Mouse (Mus musculus): ENCODE measurements around the gene Klrb1c. TPM values are rescaled to one million over a fixed set of nuclear protein-coding genes. Genes with fewer than 3 reads are reported as not detected.

Gene Klrb1c
- not detected for polyA plus RNA-seq (2014; fragmentation: Illumina TruSeq; extraction: RNeasy Lipid Tissue Mini Kit (QIAGEN cat#74804); ENCODE audit: low read depth, low replicate concordance)

DNA sequence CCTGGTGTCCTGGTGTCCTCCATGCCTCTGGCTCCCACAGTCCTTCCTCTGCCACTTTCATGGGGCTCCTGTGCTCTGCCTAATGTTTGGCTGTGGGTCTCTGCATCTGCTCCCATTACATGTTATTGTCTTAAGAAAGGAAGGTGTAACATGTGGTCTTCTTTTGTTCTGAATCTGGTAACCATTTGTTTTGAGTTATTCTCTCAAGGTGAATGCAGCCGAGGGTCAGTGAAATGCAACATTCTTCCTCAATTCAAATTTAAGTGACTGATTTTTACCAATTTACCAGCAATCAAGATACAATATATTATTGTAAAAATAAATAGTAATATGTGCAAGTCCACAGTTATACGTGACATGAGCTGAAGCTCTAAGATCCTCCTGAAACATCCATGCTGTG lies at the start of gene Klrb1c:
Klrb1c (minus strand) TSS at position 101 of the 400 bp plus-strand sequence.

DNA sequence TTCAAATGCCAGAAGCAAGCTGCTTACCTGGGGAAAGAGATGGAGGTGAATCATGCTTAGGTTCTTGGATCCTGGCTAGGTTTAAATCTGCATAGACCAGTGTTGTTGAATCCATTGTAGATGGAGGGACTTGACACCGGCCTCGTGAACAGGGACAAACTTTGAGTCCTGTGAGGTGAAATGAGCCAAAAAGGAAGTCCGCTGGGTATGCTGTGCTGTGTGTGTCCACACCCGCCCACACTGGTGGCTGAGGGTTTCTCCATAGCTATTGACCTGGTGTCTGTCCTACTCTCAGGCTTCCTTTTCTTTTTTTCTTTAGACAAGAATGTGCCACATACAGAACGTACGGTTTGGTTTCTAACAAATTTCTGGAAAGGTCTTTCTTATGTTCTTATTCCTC lies 37.1 kb upstream of the Klrb1c start, which contains the start of the genes Gm44511 and Klrb1b:
Gm44511 (minus strand) TSS at position 184 of the 400 bp plus-strand sequence.
Klrb1b (minus strand) TSS at position 200 of the 400 bp plus-strand sequence.

Other genes starting within 250 kb of the Klrb1c start
- gene A2ml1, start 207.6 kb downstream of the Klrb1c start, polyA plus RNA-seq (2014; fragmentation: Illumina TruSeq; extraction: RNeasy Lipid Tissue Mini Kit (QIAGEN cat#74804); ENCODE audit: low read depth, low replicate concordance), result not detected
- not detected for gene Klrb1a, start 165.7 kb downstream of the Klrb1c start, polyA plus RNA-seq (2014; fragmentation: Illumina TruSeq; extraction: RNeasy Lipid Tissue Mini Kit (QIAGEN cat#74804); ENCODE audit: low read depth, low replicate concordance)
- gene Clec2h, start 126.8 kb downstream of the Klrb1c start, polyA plus RNA-seq (2014; fragmentation: Illumina TruSeq; extraction: RNeasy Lipid Tissue Mini Kit (QIAGEN cat#74804); ENCODE audit: low read depth, low replicate concordance), result 152 TPM
- not detected for gene Klrb1, start 66.2 kb downstream of the Klrb1c start, polyA plus RNA-seq (2014; fragmentation: Illumina TruSeq; extraction: RNeasy Lipid Tissue Mini Kit (QIAGEN cat#74804); ENCODE audit: low read depth, low replicate concordance)
- gene Gm44511, start 37.1 kb upstream of the Klrb1c start, polyA plus RNA-seq (2014; fragmentation: Illumina TruSeq; extraction: RNeasy Lipid Tissue Mini Kit (QIAGEN cat#74804); ENCODE audit: low read depth, low replicate concordance), result not detected
- 0.73 TPM for gene Klrb1b, start 37.1 kb upstream of the Klrb1c start, polyA plus RNA-seq (2014; fragmentation: Illumina TruSeq; extraction: RNeasy Lipid Tissue Mini Kit (QIAGEN cat#74804); ENCODE audit: low read depth, low replicate concordance)
- 1.2 TPM for gene Clec2i, start 98.4 kb upstream of the Klrb1c start, polyA plus RNA-seq (2014; fragmentation: Illumina TruSeq; extraction: RNeasy Lipid Tissue Mini Kit (QIAGEN cat#74804); ENCODE audit: low read depth, low replicate concordance)
- 0.28 TPM for gene BC035044, start 101.9 kb upstream of the Klrb1c start, polyA plus RNA-seq (2014; fragmentation: Illumina TruSeq; extraction: RNeasy Lipid Tissue Mini Kit (QIAGEN cat#74804); ENCODE audit: low read depth, low replicate concordance)
- not detected for gene Clec2g, start 145.2 kb upstream of the Klrb1c start, polyA plus RNA-seq (2014; fragmentation: Illumina TruSeq; extraction: RNeasy Lipid Tissue Mini Kit (QIAGEN cat#74804); ENCODE audit: low read depth, low replicate concordance)

All from kidney, adult 10 weeks (tissue).